Mouse (Mus musculus) hematopoietic stem cell, adult 5-6 weeks (primary cell): ENCODE results near the gene Inppl1. TPM values are rescaled to one million over a fixed set of nuclear protein-coding genes. Genes with fewer than 3 reads are reported as not detected.

Experiments used
- ATAC-seq, 2 experiments: fragments of 125-278 bp in 1 of 2; replicated peaks in 1 of 2; 2 replicates each; pipeline ENCODE4 v1.8.0; 2016 to 2017; ENCODE audit warnings: inconsistent platforms in 2 of 2, mild to moderate bottlenecking in 2 of 2, moderate number of reproducible peaks in 2 of 2, low read depth in 1 of 2, moderate TSS enrichment in 1 of 2; ENCODE audit not compliant: low FRiP score in 2 of 2, poor library complexity in 2 of 2, severe bottlenecking in 2 of 2, insufficient read depth in 1 of 2, low TSS enrichment in 1 of 2
- total RNA-seq: library from RNA; stranded (forward); fragments of 172-1452, 232-1000 nt; gene quantifications from 2 replicates; pipeline ENCODE4 v1.2.3, GENCODE M21; 2017

Inppl1 gene
- total RNA-seq, 1 experiment from 2014 or later: 11.9 TPM

- peak in 1 of 2 experiments; percentile 26; a peak in 1 of 4 replicates for ATAC-seq
These were observed 16.2 kb downstream of the Inppl1 start for GRCm38 (mm10) chr7:101821571-101822501.

DNA sequence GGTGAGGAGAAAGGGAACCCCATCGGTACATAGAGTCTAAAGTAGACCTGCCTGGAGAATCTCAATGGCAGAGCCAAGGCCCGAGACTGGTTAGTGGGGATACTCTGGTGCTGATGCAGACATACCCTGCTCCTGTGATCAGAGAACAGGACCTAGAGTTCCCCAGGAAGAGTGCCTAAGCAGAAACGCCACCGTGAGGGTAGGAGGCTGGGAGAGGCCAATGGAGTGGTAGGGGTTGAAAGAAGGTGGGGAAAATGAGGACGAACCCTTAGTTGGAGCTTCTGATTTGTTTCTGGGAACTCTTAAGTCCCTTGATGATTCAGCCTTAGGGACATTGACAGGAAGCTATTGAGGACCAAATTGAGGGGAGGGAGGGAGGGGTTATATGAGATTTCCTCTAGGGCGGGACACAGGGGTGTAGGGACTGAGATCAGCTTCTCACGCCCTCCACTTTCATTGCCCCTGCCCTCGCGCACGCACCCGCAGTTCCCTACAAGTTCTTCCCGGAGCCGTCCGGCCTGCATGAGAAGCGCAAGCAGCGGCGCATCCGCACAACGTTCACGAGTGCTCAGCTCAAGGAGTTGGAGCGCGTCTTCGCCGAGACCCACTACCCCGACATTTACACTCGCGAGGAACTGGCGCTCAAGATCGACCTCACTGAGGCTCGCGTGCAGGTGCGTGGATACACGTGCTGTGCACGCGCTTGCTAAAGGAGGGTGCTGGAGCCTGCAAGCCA lies 17.6 kb downstream of the Inppl1 start:
- ATAC-seq: peak in 1 of 2 experiments; percentile 22; a peak in 1 of 4 replicates

- ATAC-seq: no peak
These were observed 20.1 kb downstream of the Inppl1 start, which contains the start of gene Phox2a for GRCm38 (mm10) chr7:101817861-101818401. TSS of gene Phox2a (plus strand) at chr7:101818313.

- no peak for ATAC-seq
These were observed 61.0 kb downstream of the Inppl1 start for GRCm38 (mm10) chr7:101777053-101777452.

DNA sequence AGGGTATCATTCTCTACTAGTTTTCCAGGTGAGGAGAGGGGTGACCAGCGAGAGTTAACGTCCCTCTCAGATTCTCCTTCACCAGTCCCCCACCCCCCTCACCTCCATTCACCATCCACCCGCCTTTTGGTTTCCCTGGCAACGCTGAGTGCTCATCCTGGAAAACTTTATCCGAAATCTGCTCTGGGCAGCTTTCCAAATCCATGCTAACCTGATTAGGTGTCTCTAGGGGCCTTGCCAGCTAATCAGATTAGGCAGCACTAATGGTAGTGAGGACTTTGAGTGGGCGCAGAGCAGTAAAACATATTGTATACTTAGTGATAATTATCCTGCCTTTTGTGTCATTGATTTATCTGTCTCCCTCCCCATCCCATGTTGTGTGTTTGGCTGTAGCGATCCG lies 65.3 kb downstream of the Inppl1 start:
- no peak for ATAC-seq

Other genes with a start within 250 kb of the Inppl1 start
- gene Clpb, start 174.6 kb downstream of the Inppl1 start, total RNA-seq: 20.1 and 21.3 TPM in 2 replicates
- not detected in 2 replicates for gene Phox2a, start 19.9 kb downstream of the Inppl1 start, total RNA-seq
- gene Folr2, start 19.0 kb upstream of the Inppl1 start, total RNA-seq: not detected in 2 replicates
- 51.8 and 69.3 TPM in 2 replicates for gene Anapc15, start 25.5 kb upstream of the Inppl1 start, total RNA-seq
- gene Folr1, start 32.6 kb upstream of the Inppl1 start, total RNA-seq: not detected in 2 replicates
- gene Lamtor1, start 67.7 kb upstream of the Inppl1 start, total RNA-seq: 42.7 and 71.2 TPM in 2 replicates
- gene Tomt, start 68.1 kb upstream of the Inppl1 start, total RNA-seq: 0.13 and 0.84 TPM in 2 replicates
- gene Lrrc51, start 95.7 kb upstream of the Inppl1 start, total RNA-seq: 2.4 and 3.2 TPM in 2 replicates
- gene Numa1, start 95.9 kb upstream of the Inppl1 start, total RNA-seq: 315 and 392 TPM in 2 replicates
- gene Il18bp, start 180.5 kb upstream of the Inppl1 start, total RNA-seq: 3.9 and 4.7 TPM in 2 replicates
- gene Rnf121, start 227.2 kb upstream of the Inppl1 start, total RNA-seq: 10.9 and 12.1 TPM in 2 replicates
- 38.6 and 41.2 TPM in 2 replicates for gene Xndc1, start 227.3 kb upstream of the Inppl1 start, total RNA-seq
- 1.6 and 2.0 TPM in 2 replicates for gene Xntrpc, start 227.5 kb upstream of the Inppl1 start, total RNA-seq
- not detected in 2 replicates for gene Trpc2, start 244.9 kb upstream of the Inppl1 start, total RNA-seq